Mouse (Mus musculus) liver, embryonic 15.5 days (tissue): ENCODE measurements around the gene Prom2. TPM values are rescaled to one million over a fixed set of nuclear protein-coding genes. Genes with fewer than 3 reads are reported as not detected.

ENCODE experiments used
- ATAC-seq: fragments of 200-750 bp; cut with Nextera tagmentation; 2 replicates; pipeline ENCODE4 v1.8.0; 2017; ENCODE audit warnings: moderate number of reproducible peaks, mild to moderate bottlenecking, moderate library complexity; ENCODE audit not compliant: insufficient read depth
- H3K27ac ChIP-seq: fragments of 300-500 bp; sonication (generic); replicated peaks from 2 replicates; pipeline ENCODE4 v1.5.1; 2015; ENCODE audit warnings: mild to moderate bottlenecking, inconsistent platforms
- H3K27me3 ChIP-seq: fragments of 300-500 bp; sonication (generic); 2 replicates; pipeline ENCODE4 v1.6.1; 2015; ENCODE audit warnings: mild to moderate bottlenecking, inconsistent platforms
- H3K36me3 ChIP-seq: fragments of 300-500 bp; sonication (generic); replicated peaks from 2 replicates; pipeline ENCODE4 v1.6.1; 2015; ENCODE audit warnings: moderate library complexity, mild to moderate bottlenecking, inconsistent platforms
- H3K4me1 ChIP-seq: fragments of 300-500 bp; sonication (generic); replicated peaks from 2 replicates; pipeline ENCODE4 v1.6.1; 2015; ENCODE audit warnings: inconsistent platforms
- H3K4me2 ChIP-seq: fragments of 300-500 bp; sonication (generic); 2 replicates; pipeline ENCODE4 v1.6.1; 2015; ENCODE audit warnings: moderate library complexity, mild to moderate bottlenecking, inconsistent platforms
- H3K4me3 ChIP-seq: fragments of 300-500 bp; sonication (generic); replicated peaks from 2 replicates; pipeline ENCODE4 v1.5.1; 2015; ENCODE audit warnings: mild to moderate bottlenecking, inconsistent platforms
- H3K9ac ChIP-seq: fragments of 300-500 bp; sonication (generic); 2 replicates; pipeline ENCODE4 v1.6.1; 2015; ENCODE audit warnings: moderate library complexity, mild to moderate bottlenecking, inconsistent platforms
- H3K9me3 ChIP-seq: fragments of 300-500 bp; sonication (generic); replicated peaks from 2 replicates; pipeline ENCODE4 v1.6.1; 2016; ENCODE audit warnings: inconsistent platforms
- WGBS: fragments of 180-500 bp; shearing (Covaris S2); methylation state at CpG from one replicate; pipeline ENCODE4 v1.1.7; 2015; ENCODE audit warnings: mixed read lengths; ENCODE audit not compliant: insufficient replicate concordance; 5-methylcytosine and 5-hydroxymethylcytosine counted together
- polyA plus RNA-seq: library from polyadenylated mRNA; unstranded; fragments of >200 nt; fragmentation: Nextera tagmentation; extraction: Ambion mirVana; gene quantifications from 2 replicates; pipeline ENCODE4 v1.2.1, GENCODE M21; 2015

Prom2 gene
- polyA plus RNA-seq, 1 experiment from 2014 or later: not detected

GRCm38 (mm10) chr2:127550446-127550845 is 9.2 kb upstream of the Prom2 start:
- WGBS: 48% methylated on average over 1 of the region's 1 CpGs
- no peak overlapping the region for H3K27ac ChIP-seq
- peaks cover 7% of the 10 kb centered on the region; the same call in 1 of the 2 replicates for H3K4me1 ChIP-seq
- no peak overlapping the region for H3K4me2 ChIP-seq
- no peak for ATAC-seq
- no peak overlapping the region for H3K9ac ChIP-seq
- H3K27me3 ChIP-seq: peaks cover 16% of the 10 kb centered on the region; the same call in 1 of the 2 replicates
- no peaks in the 10 kb centered on the region for H3K9me3 ChIP-seq
- no peak overlapping the region for H3K4me3 ChIP-seq
- no peaks in the 10 kb centered on the region for H3K36me3 ChIP-seq

- peaks cover 7% of the 10 kb centered on the region; the same call in 1 of the 2 replicates for H3K4me1 ChIP-seq
- H3K36me3 ChIP-seq: no peaks in the 10 kb centered on the region
- peaks cover 18% of the 10 kb centered on the region; the same call in 1 of the 2 replicates for H3K27me3 ChIP-seq
These were observed 8.4 kb upstream of the Prom2 start for GRCm38 (mm10) chr2:127549711-127550110.

GRCm38 (mm10) chr2:127548342-127549074 is 7.2 kb upstream of the Prom2 start:
- Histone ChIP-seq H3K9ac (no peak overlapping the region), H3K4me3 (no peak overlapping the region), H3K27me3 (peaks cover 28% of the 10 kb centered on the region), H3K27ac (peak overlapping the region; percentile 67), H3K36me3 (no peaks in the 10 kb centered on the region), H3K9me3 (no peaks in the 10 kb centered on the region), H3K4me2 (peak overlapping the region; percentile 7), H3K4me1 (peaks cover 7% of the 10 kb centered on the region; the same call in 1 of the 2 replicates)
- ATAC-seq: peak; percentile 80
- WGBS: 31% methylated on average over 5 of the region's 5 CpGs

More at GRCm38 (mm10) chr2:127549711-127550110, 8.4 kb upstream of the Prom2 start:
- ATAC-seq: no peak
- H3K4me3 ChIP-seq: no peak overlapping the region
- no peak overlapping the region for H3K27ac ChIP-seq
- H3K4me2 ChIP-seq: no peak overlapping the region
- H3K9ac ChIP-seq: no peak overlapping the region
- H3K9me3 ChIP-seq: no peaks in the 10 kb centered on the region

GRCm38 (mm10) chr2:127541697-127542096 is 430 bp upstream of the Prom2 start:
- Histone ChIP-seq H3K27me3 (peaks cover 79% of the 10 kb centered on the region), H3K4me3 (no peak overlapping the region), H3K36me3 (no peaks in the 10 kb centered on the region), H3K4me2 (no peak overlapping the region), H3K27ac (no peak overlapping the region), H3K9ac (no peak overlapping the region), H3K9me3 (no peaks in the 10 kb centered on the region), H3K4me1 (no peaks in the 10 kb centered on the region)
- no peak for ATAC-seq
- WGBS: 58% methylated on average over 2 of the region's 2 CpGs

GRCm38 (mm10) chr2:127539494-127539893 is 1.8 kb downstream of the Prom2 start:
- 26% methylated on average over 4 of the region's 4 CpGs for WGBS
- no peak overlapping the region for H3K4me2 ChIP-seq

GRCm38 (mm10) chr2:127537548-127537947 is 3.7 kb downstream of the Prom2 start:
- Histone ChIP-seq H3K4me1 (no peaks in the 10 kb centered on the region), H3K9me3 (no peaks in the 10 kb centered on the region), H3K4me3 (no peak overlapping the region), H3K27me3 (peaks cover 56% of the 10 kb centered on the region), H3K36me3 (no peaks in the 10 kb centered on the region), H3K27ac (no peak overlapping the region), H3K9ac (no peak overlapping the region), H3K4me2 (no peak overlapping the region)
- ATAC-seq: no peak
- WGBS: 29% methylated on average over 3 of the region's 3 CpGs

More at GRCm38 (mm10) chr2:127539494-127539893, 1.8 kb downstream of the Prom2 start:
- H3K27me3 ChIP-seq: peaks cover 71% of the 10 kb centered on the region
- H3K4me3 ChIP-seq: no peak overlapping the region
- no peaks in the 10 kb centered on the region for H3K4me1 ChIP-seq
- no peak overlapping the region for H3K27ac ChIP-seq
- ATAC-seq: no peak
- no peak overlapping the region for H3K9ac ChIP-seq
- no peaks in the 10 kb centered on the region for H3K36me3 ChIP-seq
- H3K9me3 ChIP-seq: no peaks in the 10 kb centered on the region

GRCm38 (mm10) chr2:127535363-127535762 is 5.9 kb downstream of the Prom2 start:
- Histone ChIP-seq H3K4me2 (no peak overlapping the region), H3K27me3 (peaks cover 37% of the 10 kb centered on the region), H3K9ac (no peak overlapping the region), H3K9me3 (no peaks in the 10 kb centered on the region), H3K4me1 (no peaks in the 10 kb centered on the region), H3K36me3 (no peaks in the 10 kb centered on the region), H3K4me3 (no peak overlapping the region), H3K27ac (no peak overlapping the region)
- WGBS: 52% methylated on average over 9 of the region's 9 CpGs
- ATAC-seq: no peak

- 8% methylated on average over 9 of the region's 9 CpGs for WGBS
- H3K36me3 ChIP-seq: no peaks in the 10 kb centered on the region
These were observed 8.9 kb downstream of the Prom2 start for GRCm38 (mm10) chr2:127532379-127532778.

GRCm38 (mm10) chr2:127531592-127531991 is 9.7 kb downstream of the Prom2 start:
- no peak overlapping the region for H3K9ac ChIP-seq
- no peaks in the 10 kb centered on the region for H3K4me1 ChIP-seq
- no peaks in the 10 kb centered on the region for H3K36me3 ChIP-seq
- H3K4me3 ChIP-seq: no peak overlapping the region
- H3K27ac ChIP-seq: no peak overlapping the region
- H3K27me3 ChIP-seq: peaks cover 5% of the 10 kb centered on the region; the same call in 1 of the 2 replicates
- 66% methylated on average over 2 of the region's 2 CpGs for WGBS
- H3K9me3 ChIP-seq: no peaks in the 10 kb centered on the region
- no peak overlapping the region for H3K4me2 ChIP-seq
- no peak for ATAC-seq

More at GRCm38 (mm10) chr2:127532379-127532778, 8.9 kb downstream of the Prom2 start:
- H3K4me1 ChIP-seq: no peaks in the 10 kb centered on the region
- H3K9ac ChIP-seq: no peak overlapping the region
- no peak overlapping the region for H3K4me2 ChIP-seq
- H3K9me3 ChIP-seq: no peaks in the 10 kb centered on the region
- no peak overlapping the region for H3K4me3 ChIP-seq
- H3K27me3 ChIP-seq: peaks cover 12% of the 10 kb centered on the region; the same call in 1 of the 2 replicates
- H3K27ac ChIP-seq: no peak overlapping the region
- no peak for ATAC-seq

- no peak overlapping the region for H3K4me2 ChIP-seq
- H3K9ac ChIP-seq: no peak overlapping the region
- H3K27me3 ChIP-seq: peaks cover 5% of the 10 kb centered on the region; the same call in 1 of the 2 replicates
- 43% methylated on average over 3 of the region's 3 CpGs for WGBS
- no peaks in the 10 kb centered on the region for H3K4me1 ChIP-seq
- ATAC-seq: no peak
- H3K36me3 ChIP-seq: no peaks in the 10 kb centered on the region
- no peak overlapping the region for H3K4me3 ChIP-seq
- no peaks in the 10 kb centered on the region for H3K9me3 ChIP-seq
- no peak overlapping the region for H3K27ac ChIP-seq
These were observed 10.8 kb downstream of the Prom2 start for GRCm38 (mm10) chr2:127530418-127530817.

GRCm38 (mm10) chr2:127525004-127525775 is 16.1 kb downstream of the Prom2 start:
- no peak for ATAC-seq
- WGBS: 48% methylated on average over 3 of the region's 3 CpGs
- no peaks in the 10 kb centered on the region for H3K36me3 ChIP-seq

More at GRCm38 (mm10) chr2:127525004-127525775, 16.1 kb downstream of the Prom2 start:
- Histone ChIP-seq H3K27ac (no peak overlapping the region), H3K4me3 (no peak overlapping the region), H3K9ac (no peak overlapping the region), H3K4me2 (no peak overlapping the region), H3K27me3 (peaks cover 25% of the 10 kb centered on the region), H3K9me3 (no peaks in the 10 kb centered on the region), H3K4me1 (peaks cover 7% of the 10 kb centered on the region; the same call in 1 of the 2 replicates)
